Mouse (Mus musculus): Measurements from ENCODE around the gene Fam13c.

DNA sequence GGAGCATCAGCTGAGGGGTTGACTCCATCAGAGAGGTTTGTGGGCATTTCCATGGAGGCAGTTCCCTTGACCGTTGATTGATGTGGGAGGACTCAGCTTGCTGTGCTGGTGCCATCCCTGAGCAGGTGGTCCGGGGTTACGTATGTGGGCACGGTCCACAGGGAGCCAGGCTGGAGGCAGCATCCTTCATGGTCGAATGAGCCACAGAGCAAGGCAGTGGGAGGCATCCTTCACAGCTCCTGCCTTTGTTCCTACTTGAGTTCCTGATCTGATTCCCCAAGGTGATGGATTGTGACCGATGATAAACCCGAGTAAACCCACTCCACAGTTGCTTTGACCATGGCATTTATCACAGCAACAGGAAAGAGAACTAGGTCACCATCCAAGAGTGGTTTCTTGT lies 25.4 kb downstream of the Fam13c start:
- TF ChIP-seq CTCF (IDR thresholded peaks at IDR 0.05; ENCODE audit: low read depth, low read length): no peak
- TF ChIP-seq EP300 (IDR thresholded peaks at IDR 0.05; ENCODE audit: insufficient read depth, low read depth, low read length): no peak

Data from ES-Bruce4 (cell line).